Mouse (Mus musculus) thymus, postnatal 25 days (tissue): ENCODE measurements around the gene Hnrnpa1.

Experiments used
- DNase-seq: peaks from one replicate; pipeline ENCODE4 v3.0.0; 2022

Gene Hnrnpa1

GRCm38 (mm10) chr15:103240160-103241028 lies at the start of gene Hnrnpa1:
Gene Hnrnpa1, plus strand, starts transcription at chr15:103240432.
- peak; percentile 90 for DNase-seq

GRCm38 (mm10) chr15:103190531-103191462 lies 49.4 kb upstream of the Hnrnpa1 start:
- no peak for DNase-seq

- no peak for DNase-seq
Measured at GRCm38 (mm10) chr15:103193606-103194005, 46.6 kb upstream of the Hnrnpa1 start.

GRCm38 (mm10) chr15:103196835-103197234 lies 43.4 kb upstream of the Hnrnpa1 start:
- DNase-seq = no peak

- no peak for DNase-seq
Measured at GRCm38 (mm10) chr15:103197785-103198184, 42.4 kb upstream of the Hnrnpa1 start.

GRCm38 (mm10) chr15:103202088-103202793 lies 38.0 kb upstream of the Hnrnpa1 start:
- no peak for DNase-seq

- DNase-seq = no peak
Measured at GRCm38 (mm10) chr15:103205156-103205555, 35.1 kb upstream of the Hnrnpa1 start.

- no peak for DNase-seq
Measured at GRCm38 (mm10) chr15:103214149-103214548, 26.1 kb upstream of the Hnrnpa1 start.

- peak; percentile 91 for DNase-seq
Measured at GRCm38 (mm10) chr15:103214971-103215907, 25.0 kb upstream of the Hnrnpa1 start.

- no peak for DNase-seq
Measured at GRCm38 (mm10) chr15:103216052-103216451, 24.2 kb upstream of the Hnrnpa1 start.

- no peak for DNase-seq
Measured at GRCm38 (mm10) chr15:103220785-103221184, 19.4 kb upstream of the Hnrnpa1 start.

GRCm38 (mm10) chr15:103221386-103221785 lies 18.8 kb upstream of the Hnrnpa1 start:
- no peak for DNase-seq

GRCm38 (mm10) chr15:103224161-103224560 lies 16.1 kb upstream of the Hnrnpa1 start:
- no peak for DNase-seq

- no peak for DNase-seq
Measured at GRCm38 (mm10) chr15:103227022-103227421, 13.2 kb upstream of the Hnrnpa1 start.

- no peak for DNase-seq
Measured at GRCm38 (mm10) chr15:103227572-103227971, 12.7 kb upstream of the Hnrnpa1 start.

GRCm38 (mm10) chr15:103228904-103229303 lies 11.3 kb upstream of the Hnrnpa1 start:
- DNase-seq = no peak

GRCm38 (mm10) chr15:103233119-103233518 lies 7.1 kb upstream of the Hnrnpa1 start:
- DNase-seq = no peak

GRCm38 (mm10) chr15:103237295-103237694 lies 2.9 kb upstream of the Hnrnpa1 start:
- DNase-seq = no peak

GRCm38 (mm10) chr15:103239130-103239684 lies 1.0 kb upstream of the Hnrnpa1 start:
- peak; percentile 90 for DNase-seq

GRCm38 (mm10) chr15:103239685-103240159 lies 510 bp upstream of the Hnrnpa1 start, which contains the start of gene Cbx5:
Gene Cbx5, minus strand, starts transcription at chr15:103239816.
- DNase-seq = peak; percentile 94
